Mouse (Mus musculus): ENCODE data around the gene Ppp2r5c. TPM values are rescaled to one million over a fixed set of nuclear protein-coding genes. Genes with fewer than 3 reads are reported as not detected.

Ppp2r5c gene
- total RNA-seq, 2 experiments from 2014 or later: 266 to 272 TPM

DNA sequence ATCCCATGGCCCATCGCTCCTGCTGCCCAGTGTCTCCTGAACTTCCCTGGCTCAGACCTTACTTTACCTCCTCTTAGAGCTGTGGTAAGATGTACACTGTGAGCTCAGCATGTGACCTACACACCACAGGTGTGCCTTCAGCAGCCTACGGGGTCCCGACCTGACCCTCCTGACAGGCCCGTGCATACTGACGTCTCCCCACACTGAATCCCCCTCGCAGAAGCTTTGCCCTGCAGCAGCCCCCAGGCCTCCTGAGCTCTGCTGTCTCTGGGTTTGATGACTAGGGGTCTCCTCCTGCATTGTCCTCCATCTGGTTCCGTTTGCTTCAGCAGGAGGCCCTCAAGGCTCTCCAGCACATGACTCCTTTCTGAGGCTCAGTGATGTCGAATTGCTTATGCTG is 31.0 kb downstream of the Ppp2r5c start:
- no peak for TF ChIP-seq CTCF (IDR thresholded peaks at IDR 0.05)
- H3K27ac ChIP-seq: no peak overlapping the region
- intact Hi-C loops (cut with DNase I): no loop called here

DNA sequence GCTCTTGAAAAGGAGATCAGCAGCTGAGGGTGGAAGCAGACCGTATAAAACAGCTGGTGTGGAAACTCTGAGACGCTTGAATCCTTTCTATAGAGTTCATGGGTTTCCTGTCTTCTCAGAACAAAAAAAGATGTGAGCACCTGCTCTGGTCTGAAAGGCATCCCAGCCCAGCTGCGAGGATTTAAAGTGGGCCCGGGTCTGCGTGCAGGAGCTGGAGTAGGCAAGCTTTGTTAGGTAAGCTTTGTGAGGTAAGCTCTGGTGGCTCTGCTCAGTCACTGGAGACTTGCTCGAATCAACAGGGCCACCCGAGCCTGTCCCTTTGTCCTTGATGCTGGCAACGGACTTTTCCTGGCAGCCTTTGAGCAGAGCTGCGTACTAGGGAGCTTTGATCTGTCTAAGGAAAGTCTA is 31.7 kb downstream of the Ppp2r5c start:
- intact Hi-C loops (cut with DNase I): no loop called here
- peak overlapping the region; percentile 32; the same call in 1 of the 2 replicates for H3K27ac ChIP-seq
- TF ChIP-seq CTCF (IDR thresholded peaks at IDR 0.05): no peak
- no peak overlapping the region for H3K4me3 ChIP-seq
- no peak for DNase-seq (ENCODE audit: extremely low spot score in 1 of 2, low spot score in 2 of 2)

More for the DNA sequence above, 31.0 kb downstream of the Ppp2r5c start:
- DNase-seq (ENCODE audit: extremely low spot score in 1 of 2, low spot score in 2 of 2): no peak
- no peak overlapping the region for H3K4me3 ChIP-seq

- no peak for DNase-seq (ENCODE audit: extremely low spot score in 1 of 2, low spot score in 2 of 2)
- intact Hi-C loops (cut with DNase I): no loop called here
- Histone ChIP-seq H3K4me3 (no peak overlapping the region), H3K27ac (no peak overlapping the region)
- no peak for TF ChIP-seq CTCF (IDR thresholded peaks at IDR 0.05)
Measured at GRCm38 (mm10) chr12:110479268-110479667, 32.3 kb downstream of the Ppp2r5c start.

DNA sequence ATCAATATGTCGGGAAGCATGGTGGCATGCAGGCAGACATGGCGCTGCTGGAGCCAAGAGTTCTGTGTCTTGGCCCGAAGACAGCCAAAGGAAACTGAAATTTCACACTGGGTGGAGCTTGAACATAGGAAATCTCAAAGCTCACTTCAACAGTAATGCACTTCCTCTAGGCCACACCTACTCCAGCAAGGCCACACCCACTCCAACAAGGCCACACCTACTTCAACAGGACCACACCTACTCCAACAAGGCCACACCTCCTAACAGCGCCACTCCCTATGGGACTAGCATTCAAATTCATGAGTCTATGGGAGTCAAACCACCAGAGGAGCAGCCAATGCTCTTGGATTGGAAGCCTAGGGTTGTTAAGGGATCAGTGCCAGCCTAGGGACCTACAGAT is 33.8 kb downstream of the Ppp2r5c start:
- no peak overlapping the region for H3K4me3 ChIP-seq
- H3K27ac ChIP-seq: no peak overlapping the region
- intact Hi-C loops (cut with DNase I): no loop called here
- DNase-seq (ENCODE audit: extremely low spot score in 1 of 2, low spot score in 2 of 2): no peak
- TF ChIP-seq CTCF (IDR thresholded peaks at IDR 0.05): no peak

DNA sequence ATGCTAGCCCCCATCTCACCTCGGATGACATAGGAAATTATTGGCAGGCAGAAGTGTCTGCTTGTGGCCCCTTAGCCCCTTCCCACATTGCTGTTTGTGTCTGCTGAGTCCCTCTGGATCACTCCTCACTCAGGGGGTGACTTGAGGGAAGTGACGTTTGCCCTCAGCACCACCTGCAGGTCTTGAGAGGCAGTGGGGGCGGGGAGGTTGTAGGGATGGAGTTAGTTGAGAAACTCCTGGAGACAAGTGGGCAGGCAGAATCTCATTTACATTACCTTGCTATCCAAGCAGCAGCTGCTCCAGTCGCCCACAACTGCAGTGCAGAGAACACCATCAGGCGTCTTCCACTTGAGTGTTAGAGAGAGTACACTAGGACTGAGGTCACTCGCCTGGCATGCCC is 36.8 kb downstream of the Ppp2r5c start:
- no peak overlapping the region for H3K4me3 ChIP-seq
- intact Hi-C loops (cut with DNase I): no loop called here
- no peak; the same call in 1 of the 2 replicates for TF ChIP-seq CTCF (IDR thresholded peaks at IDR 0.05)
- no peak overlapping the region for H3K27ac ChIP-seq
- no peak for DNase-seq (ENCODE audit: extremely low spot score in 1 of 2, low spot score in 2 of 2)

DNA sequence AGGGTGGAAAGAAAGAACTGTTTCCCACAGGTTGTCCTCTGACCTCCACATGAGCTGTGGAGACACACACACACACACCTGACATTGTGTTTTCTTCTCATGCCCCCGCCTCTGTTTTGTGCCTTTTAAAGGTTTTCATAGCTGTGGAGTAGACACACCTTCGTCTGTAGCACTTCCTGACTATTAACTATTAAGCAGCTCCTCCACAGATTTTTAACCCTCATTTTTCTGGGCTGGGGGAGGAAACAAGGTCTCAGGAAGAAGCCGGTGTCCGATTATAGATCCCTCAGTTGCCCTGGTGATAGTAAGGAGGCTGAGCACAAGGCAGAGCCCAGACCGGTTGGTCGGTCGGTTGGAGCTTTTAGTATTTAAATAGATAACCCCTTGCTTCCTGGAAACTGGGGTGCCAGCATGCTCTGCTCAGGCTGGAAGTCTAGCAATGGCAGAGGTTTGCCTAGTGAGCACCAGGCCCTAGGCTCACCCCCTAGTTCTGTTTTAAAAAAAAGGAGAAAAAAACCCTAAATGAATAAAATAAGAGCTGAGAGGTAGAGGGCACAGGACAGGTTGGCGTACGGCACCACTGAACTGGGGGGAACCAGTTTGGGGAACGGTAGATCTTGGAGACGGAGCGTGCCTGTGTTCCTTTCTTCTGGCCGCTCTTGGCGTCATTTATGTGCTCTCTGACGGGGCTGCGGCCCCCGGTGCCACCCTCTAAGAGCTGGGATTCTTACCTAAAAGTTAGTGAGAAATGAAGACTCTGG is 38.1 kb downstream of the Ppp2r5c start:
- Histone ChIP-seq H3K27ac (peak overlapping the region; percentile 97), H3K4me3 (peak overlapping the region; percentile 61)
- intact Hi-C loops (cut with DNase I): no loop called here
- no peak for DNase-seq (ENCODE audit: extremely low spot score in 1 of 2, low spot score in 2 of 2)
- no peak for TF ChIP-seq CTCF (IDR thresholded peaks at IDR 0.05)

GRCm38 (mm10) chr12:110485585-110486331 is 38.8 kb downstream of the Ppp2r5c start:
- Histone ChIP-seq H3K27ac (peak overlapping the region; percentile 97), H3K4me3 (peak overlapping the region; percentile 61)
- TF ChIP-seq CTCF (IDR thresholded peaks at IDR 0.05): no peak
- peak; percentile 65 to 76 for DNase-seq (ENCODE audit: extremely low spot score in 1 of 2, low spot score in 2 of 2)
- intact Hi-C loops (cut with DNase I): no loop called here

DNA sequence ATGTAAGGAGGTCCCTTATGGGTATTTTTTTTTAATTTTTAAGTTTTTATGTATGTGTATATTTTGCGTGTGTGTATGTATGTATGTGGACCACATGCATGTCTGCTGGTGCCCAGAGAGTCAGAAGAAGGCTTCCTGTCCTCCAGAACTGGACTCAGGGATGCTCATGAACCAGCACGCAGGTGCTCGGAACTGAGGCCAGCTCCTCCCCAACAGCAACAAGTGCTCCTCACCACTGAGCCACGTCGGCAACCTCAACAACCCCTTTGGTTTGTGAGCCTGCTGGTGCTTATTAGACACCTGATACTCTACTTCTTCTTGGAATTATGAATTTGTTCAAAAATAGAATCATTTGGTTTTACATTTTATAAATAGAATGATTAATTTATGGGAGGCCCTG is 39.9 kb downstream of the Ppp2r5c start:
- H3K27ac ChIP-seq: no peak overlapping the region
- H3K4me3 ChIP-seq: peak overlapping the region; percentile 61
- DNase-seq (ENCODE audit: extremely low spot score in 1 of 2, low spot score in 2 of 2): no peak

GRCm38 (mm10) chr12:110488031-110488430 is 41.1 kb downstream of the Ppp2r5c start:
- Histone ChIP-seq H3K27ac (no peak overlapping the region), H3K4me3 (no peak overlapping the region)
- TF ChIP-seq CTCF (IDR thresholded peaks at IDR 0.05): no peak
- intact Hi-C loops (cut with DNase I): no loop called here
- no peak for DNase-seq (ENCODE audit: extremely low spot score in 1 of 2, low spot score in 2 of 2)

More for the DNA sequence above, 39.9 kb downstream of the Ppp2r5c start:
- TF ChIP-seq CTCF (IDR thresholded peaks at IDR 0.05): no peak
- intact Hi-C loops (cut with DNase I): no loop called here

DNA sequence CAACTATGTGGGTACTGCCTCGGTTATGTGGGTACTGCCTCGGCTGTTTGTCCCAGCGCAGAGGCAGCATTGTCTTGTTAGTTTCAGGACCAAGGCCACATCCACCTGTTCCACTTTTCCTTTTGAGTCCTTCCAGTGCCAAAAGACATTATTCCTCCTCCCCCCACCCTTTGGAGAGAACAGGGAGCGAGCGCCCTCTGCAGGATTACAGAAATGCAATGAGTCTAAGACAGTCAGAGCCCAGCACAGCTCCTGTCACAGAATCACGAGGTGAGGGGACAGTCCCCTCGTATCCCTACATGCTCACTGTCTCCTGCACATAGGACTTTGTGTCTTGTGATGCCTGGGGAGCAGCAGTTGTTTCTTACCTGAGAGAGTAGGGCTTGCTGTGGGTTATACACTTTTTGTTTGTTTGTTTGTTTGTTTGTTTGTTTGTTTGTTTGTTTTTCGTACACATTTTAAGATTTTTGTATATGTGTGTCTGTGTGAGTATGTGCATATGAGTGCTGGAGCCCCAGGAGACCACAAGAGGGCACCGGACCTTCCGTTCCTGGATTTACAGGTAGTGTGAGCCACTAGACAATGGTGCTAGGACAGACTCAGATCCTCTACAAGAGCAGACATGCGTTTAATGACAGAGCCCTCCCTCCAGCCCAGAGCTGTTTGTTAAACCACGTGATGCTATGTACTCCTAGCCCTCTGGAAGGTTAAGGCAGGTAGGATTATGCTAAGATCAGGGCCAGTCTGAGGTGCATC is 43.2 kb downstream of the Ppp2r5c start:
- no peak overlapping the region for H3K27ac ChIP-seq
- no peak for DNase-seq (ENCODE audit: extremely low spot score in 1 of 2, low spot score in 2 of 2)
- intact Hi-C loops (cut with DNase I): no loop called here
- TF ChIP-seq CTCF (IDR thresholded peaks at IDR 0.05): no peak; the same call in 1 of the 2 replicates
- no peak overlapping the region for H3K4me3 ChIP-seq

DNA sequence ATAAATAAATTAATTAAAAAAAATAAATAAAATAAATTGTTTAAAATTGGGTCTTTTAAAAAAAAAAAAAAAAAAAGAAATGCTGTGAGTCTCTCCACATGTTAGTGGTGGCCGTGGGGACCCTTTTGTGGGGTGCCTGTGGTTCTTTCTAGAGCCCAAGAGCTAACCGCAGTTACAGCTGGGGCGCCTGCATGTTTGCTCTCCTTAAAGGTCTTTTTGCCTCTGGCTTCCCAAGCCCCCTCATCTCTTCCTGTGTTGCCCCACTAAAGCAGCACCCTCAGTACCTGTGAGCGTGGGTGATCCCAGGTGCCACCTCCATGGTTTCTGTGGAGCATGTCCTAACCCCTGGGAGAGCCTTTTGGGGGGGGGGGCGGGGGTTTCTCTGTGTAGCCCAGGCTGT is 45.5 kb downstream of the Ppp2r5c start:
- TF ChIP-seq CTCF (IDR thresholded peaks at IDR 0.05): no peak
- intact Hi-C loops (cut with DNase I): no loop called here
- Histone ChIP-seq H3K27ac (no peak overlapping the region), H3K4me3 (no peak overlapping the region)
- DNase-seq (ENCODE audit: extremely low spot score in 1 of 2, low spot score in 2 of 2): no peak
